10 mouse cellular contexts compared by ENCODE assay signal in genomic region chr17:34896366-34896765, GRCm38 (mm10). TPM values are rescaled to one million over a fixed set of nuclear protein-coding genes. Genes with fewer than 3 reads are reported as not detected.
DNase-seq lines count a peak whose midpoint lies in the region; ATAC-seq and TF ChIP-seq lines count a peak whose summit lies in the region.
"Had no signal": no experiment of that assay in that cellular context is flagged by ENCODE, and none has a peak within 500 bp of the region (broad histone marks: within the 10 kb centered on the region; RNA-seq: fewer than 3 reads in every experiment).

No protein-coding gene starts in this region.

- H3K4me1 ChIP-seq in forebrain, embryonic 10.5 days = peaks cover 70% of the 10 kb centered on the region
- H3K4me1 ChIP-seq in forebrain, postnatal 0 days (ENCODE audit: insufficient read depth) = peaks cover 10% of the 10 kb centered on the region; the same call in 1 of the 2 replicates
- H3K4me1 ChIP-seq in forebrain, embryonic 12.5 days = peaks cover 49% of the 10 kb centered on the region
- H3K4me1 ChIP-seq in liver, embryonic 12.5 days = peaks cover 73% of the 10 kb centered on the region
- H3K4me1 ChIP-seq in lung, postnatal 0 days (ENCODE audit: insufficient read depth, low read depth, low read length) = peaks cover 3% of the 10 kb centered on the region; the same call in 1 of the 2 replicates

- peaks cover 8% of the 10 kb centered on the region; the same call in 1 of the 2 replicates for H3K9me3 ChIP-seq in forebrain, embryonic 10.5 days
- H3K9me3 ChIP-seq in forebrain, postnatal 0 days (ENCODE audit: low read length) = no peaks in the 10 kb centered on the region
- H3K9me3 ChIP-seq in forebrain, embryonic 12.5 days = no peaks in the 10 kb centered on the region
- H3K9me3 ChIP-seq in liver, embryonic 12.5 days (replicated peaks) = no peaks in the 10 kb centered on the region
- no peaks in the 10 kb centered on the region for H3K9me3 ChIP-seq in lung, postnatal 0 days (ENCODE audit: low read length)

- H3K27ac ChIP-seq in forebrain, embryonic 10.5 days = peak overlapping the region; percentile 99
- no peak overlapping the region for H3K27ac ChIP-seq in forebrain, postnatal 0 days (ENCODE audit: low read depth, low read length)
- peak overlapping the region; percentile 42; the same call in 1 of the 2 replicates for H3K27ac ChIP-seq in forebrain, embryonic 12.5 days
- H3K27ac ChIP-seq in liver, embryonic 12.5 days = no peak overlapping the region; the same call in 1 of the 2 replicates
- H3K27ac ChIP-seq in lung, postnatal 0 days (ENCODE audit: low read length) = no peak overlapping the region

- H3K4me3 ChIP-seq in forebrain, embryonic 10.5 days = peak overlapping the region; percentile 98
- H3K4me3 ChIP-seq in forebrain, postnatal 0 days (ENCODE audit: low read depth, low read length) = no peak overlapping the region
- peak overlapping the region; percentile 86 for H3K4me3 ChIP-seq in forebrain, embryonic 12.5 days (replicated peaks)
- H3K4me3 ChIP-seq in liver, embryonic 12.5 days = no peak overlapping the region
- H3K4me3 ChIP-seq in lung, postnatal 0 days (ENCODE audit: low read depth, low read length) = no peak overlapping the region

- ATAC-seq in forebrain, postnatal 0 days = no peak
- ATAC-seq in forebrain, embryonic 12.5 days (ENCODE audit: low FRiP score) = no peak
- no peak for ATAC-seq in liver, embryonic 12.5 days
- no peak for ATAC-seq in lung, postnatal 0 days

- peaks cover 30% of the 10 kb centered on the region for H3K36me3 ChIP-seq in forebrain, embryonic 10.5 days (replicated peaks)
- peaks cover 9% of the 10 kb centered on the region for H3K36me3 ChIP-seq in forebrain, postnatal 0 days (ENCODE audit: insufficient read depth)
- peaks cover 17% of the 10 kb centered on the region for H3K36me3 ChIP-seq in forebrain, embryonic 12.5 days (replicated peaks)
- H3K36me3 ChIP-seq in liver, embryonic 12.5 days = peaks cover 18% of the 10 kb centered on the region
- H3K36me3 ChIP-seq in lung, postnatal 0 days (ENCODE audit: insufficient read depth, low read length) = no peaks in the 10 kb centered on the region

- WGBS in forebrain, embryonic 10.5 days = 88% methylated on average over 17 of the region's 17 CpGs
- WGBS in forebrain, postnatal 0 days = 83% methylated on average over 17 of the region's 17 CpGs
- WGBS in forebrain, embryonic 12.5 days = 84% methylated on average over 17 of the region's 17 CpGs
- WGBS in liver, embryonic 12.5 days (ENCODE audit: insufficient replicate concordance) = 71% methylated on average over 17 of the region's 17 CpGs
- WGBS in lung, postnatal 0 days = 81% methylated on average over 17 of the region's 17 CpGs

- H3K27me3 ChIP-seq in forebrain, embryonic 10.5 days (ENCODE audit: poor library complexity, severe bottlenecking) = no peaks in the 10 kb centered on the region
- no peaks in the 10 kb centered on the region for H3K27me3 ChIP-seq in forebrain, postnatal 0 days (ENCODE audit: insufficient read depth, low read length)
- H3K27me3 ChIP-seq in forebrain, embryonic 12.5 days = no peaks in the 10 kb centered on the region
- no peaks in the 10 kb centered on the region for H3K27me3 ChIP-seq in liver, embryonic 12.5 days (replicated peaks)
- no peaks in the 10 kb centered on the region for H3K27me3 ChIP-seq in lung, postnatal 0 days (replicated peaks; ENCODE audit: insufficient read depth, low read length)

- no peak for TF ChIP-seq EP300 in lung, postnatal 0 days (IDR thresholded peaks at IDR 0.05)

- DNase-seq in forebrain, embryonic 10.5 days (ENCODE audit: extremely low spot score, low spot score) = no peak
- no peak for DNase-seq in forebrain, postnatal 0 days
- peak; percentile 87 for DNase-seq in CD4-positive helper T cell, adult 2 months (ENCODE audit: low read depth, low spot score)
- no peak for DNase-seq in adrenal gland, adult 2 months
- DNase-seq in embryo, embryonic 10 days (ENCODE audit: low spot score) = no peak
- DNase-seq in lung, postnatal 0 days (ENCODE audit: low spot score) = no peak

- no peak overlapping the region for H3K4me2 ChIP-seq in forebrain, postnatal 0 days (ENCODE audit: low read depth)
- H3K4me2 ChIP-seq in forebrain, embryonic 12.5 days = peak overlapping the region; percentile 98
- peak overlapping the region; percentile 100 for H3K4me2 ChIP-seq in liver, embryonic 12.5 days
- H3K4me2 ChIP-seq in lung, postnatal 0 days (replicated peaks; ENCODE audit: low read depth, low read length) = no peak overlapping the region

- TF ChIP-seq CTCF in forebrain, postnatal 0 days (IDR thresholded peaks at IDR 0.05; ENCODE audit: low read depth) = no peak
- no peak for TF ChIP-seq CTCF in lung, postnatal 0 days (IDR thresholded peaks at IDR 0.05)

- H3K9ac ChIP-seq in forebrain, postnatal 0 days = no peak overlapping the region
- peak overlapping the region; percentile 98; the same call in 1 of the 2 replicates for H3K9ac ChIP-seq in forebrain, embryonic 12.5 days
- H3K9ac ChIP-seq in liver, embryonic 12.5 days = no peak overlapping the region
- H3K9ac ChIP-seq in lung, postnatal 0 days (replicated peaks; ENCODE audit: low read depth) = no peak overlapping the region

RNA-seq across cellular contexts. Expression of gene C2, which starts 1.7 kb away (rescaled TPM):
- polyA plus RNA-seq in forebrain, embryonic 10.5 days (2016; fragmentation: Nextera tagmentation; extraction: Ambion mirVana) = 0.83 and 1.7 TPM in 2 replicates
- 2.6 and 6.1 TPM in 2 replicates for total RNA-seq in forebrain, postnatal 0 days (2014; rRNA removed)
- polyA plus RNA-seq in forebrain, postnatal 0 days (2015; fragmentation: Nextera tagmentation; extraction: Ambion mirVana) = 3.0 and 3.5 TPM in 2 replicates
- polyA plus RNA-seq in forebrain, embryonic 12.5 days (2016; fragmentation: Nextera tagmentation; extraction: Ambion mirVana) = 1.3 and 1.6 TPM in 2 replicates
- 7.9 and 8.2 TPM in 2 replicates for polyA plus RNA-seq in liver, embryonic 12.5 days (2016; fragmentation: Nextera tagmentation; extraction: Ambion mirVana)
- total RNA-seq in adrenal gland, adult 2 months (2021) = 100 to 1,000 TPM in 1 of 2 experiments, 10 to 100 TPM in 1; 81.4 to 105 TPM
- polyA plus RNA-seq in adrenal gland, adult 2 months (2012; rRNA removed) = 70.7 and 71.5 TPM in 2 replicates
- polyA plus RNA-seq in lung, postnatal 0 days (2015; fragmentation: Nextera tagmentation; extraction: Ambion mirVana) = 11.7 and 13.6 TPM in 2 replicates

RNA-seq across cellular contexts. Expression of gene Ehmt2, which starts 1.9 kb away (rescaled TPM):
- 93.3 and 98.8 TPM in 2 replicates for polyA plus RNA-seq in forebrain, embryonic 10.5 days (2016; fragmentation: Nextera tagmentation; extraction: Ambion mirVana)
- total RNA-seq in forebrain, postnatal 0 days (2014; rRNA removed) = 293 and 302 TPM in 2 replicates
- 45.5 and 61.8 TPM in 2 replicates for polyA plus RNA-seq in forebrain, postnatal 0 days (2015; fragmentation: Nextera tagmentation; extraction: Ambion mirVana)
- polyA plus RNA-seq in forebrain, embryonic 12.5 days (2016; fragmentation: Nextera tagmentation; extraction: Ambion mirVana) = 111 and 114 TPM in 2 replicates
- polyA plus RNA-seq in liver, embryonic 12.5 days (2016; fragmentation: Nextera tagmentation; extraction: Ambion mirVana) = 27.1 and 32.8 TPM in 2 replicates
- 100 to 1,000 TPM; 115 to 131 TPM for total RNA-seq in adrenal gland, adult 2 months (2021)
- polyA plus RNA-seq in adrenal gland, adult 2 months (2012; rRNA removed) = 387 and 452 TPM in 2 replicates
- 28.7 and 35.6 TPM in 2 replicates for polyA plus RNA-seq in lung, postnatal 0 days (2015; fragmentation: Nextera tagmentation; extraction: Ambion mirVana)

RNA-seq across cellular contexts. Expression of gene Gm20547, which starts 14.5 kb away (rescaled TPM):
- polyA plus RNA-seq in forebrain, embryonic 10.5 days (2016; fragmentation: Nextera tagmentation; extraction: Ambion mirVana) = 0.05 and 0.11 TPM in 2 replicates
- not detected in 2 replicates for total RNA-seq in forebrain, postnatal 0 days (2014; rRNA removed)
- polyA plus RNA-seq in forebrain, postnatal 0 days (2015; fragmentation: Nextera tagmentation; extraction: Ambion mirVana) = not detected in 2 replicates
- not detected in 2 replicates for polyA plus RNA-seq in forebrain, embryonic 12.5 days (2016; fragmentation: Nextera tagmentation; extraction: Ambion mirVana)
- not detected in 2 replicates for polyA plus RNA-seq in liver, embryonic 12.5 days (2016; fragmentation: Nextera tagmentation; extraction: Ambion mirVana)
- total RNA-seq in adrenal gland, adult 2 months (2021) = not detected
- 0.04 TPM in 1 of 2 replicates, not detected in the other for polyA plus RNA-seq in adrenal gland, adult 2 months (2012; rRNA removed)
- not detected in 2 replicates for polyA plus RNA-seq in lung, postnatal 0 days (2015; fragmentation: Nextera tagmentation; extraction: Ambion mirVana)
- polyA plus RNA-seq: heart, postnatal 0 days; stomach, embryonic 16.5 days had no signal

RNA-seq across cellular contexts. Expression of gene Zbtb12, which starts 17.1 kb away (rescaled TPM):
- polyA plus RNA-seq in forebrain, embryonic 10.5 days (2016; fragmentation: Nextera tagmentation; extraction: Ambion mirVana) = 6.6 and 7.0 TPM in 2 replicates
- 25.2 and 32.6 TPM in 2 replicates for total RNA-seq in forebrain, postnatal 0 days (2014; rRNA removed)
- 5.3 and 7.7 TPM in 2 replicates for polyA plus RNA-seq in forebrain, postnatal 0 days (2015; fragmentation: Nextera tagmentation; extraction: Ambion mirVana)
- polyA plus RNA-seq in forebrain, embryonic 12.5 days (2016; fragmentation: Nextera tagmentation; extraction: Ambion mirVana) = 9.2 and 10.4 TPM in 2 replicates
- polyA plus RNA-seq in liver, embryonic 12.5 days (2016; fragmentation: Nextera tagmentation; extraction: Ambion mirVana) = 1.8 and 1.9 TPM in 2 replicates
- total RNA-seq in adrenal gland, adult 2 months (2021) = 10 to 100 TPM; 10.8 to 16.1 TPM
- 18.7 and 21.5 TPM in 2 replicates for polyA plus RNA-seq in adrenal gland, adult 2 months (2012; rRNA removed)
- polyA plus RNA-seq in lung, postnatal 0 days (2015; fragmentation: Nextera tagmentation; extraction: Ambion mirVana) = 0.89 and 0.99 TPM in 2 replicates

RNA-seq across cellular contexts. Expression of gene Slc44a4, which starts 17.9 kb away (rescaled TPM):
- 0.06 and 0.11 TPM in 2 replicates for polyA plus RNA-seq in forebrain, embryonic 10.5 days (2016; fragmentation: Nextera tagmentation; extraction: Ambion mirVana)
- not detected in 2 replicates for total RNA-seq in forebrain, postnatal 0 days (2014; rRNA removed)
- 0.06 TPM in 1 of 2 replicates, not detected in the other for polyA plus RNA-seq in forebrain, postnatal 0 days (2015; fragmentation: Nextera tagmentation; extraction: Ambion mirVana)
- not detected in 2 replicates for polyA plus RNA-seq in forebrain, embryonic 12.5 days (2016; fragmentation: Nextera tagmentation; extraction: Ambion mirVana)
- 0.75 and 0.79 TPM in 2 replicates for polyA plus RNA-seq in liver, embryonic 12.5 days (2016; fragmentation: Nextera tagmentation; extraction: Ambion mirVana)
- 1 to 10 TPM in 1 of 2 experiments, under 1 TPM in 1; 0.92 to 1.9 TPM for total RNA-seq in adrenal gland, adult 2 months (2021)
- polyA plus RNA-seq in adrenal gland, adult 2 months (2012; rRNA removed) = 0.33 and 0.50 TPM in 2 replicates
- 7.0 and 7.3 TPM in 2 replicates for polyA plus RNA-seq in lung, postnatal 0 days (2015; fragmentation: Nextera tagmentation; extraction: Ambion mirVana)
- polyA plus RNA-seq: heart, postnatal 0 days had no signal

Comparison
In these comparisons a context has a peak if more than half of its experiments do, and no peak if none do; other contexts are left out.
1. H3K27ac ChIP-seq: peak in forebrain, embryonic 10.5 days (single experiment) and forebrain, embryonic 12.5 days (single experiment); none in forebrain, postnatal 0 days (single experiment), liver, embryonic 12.5 days (single experiment) and lung, postnatal 0 days (single experiment).
2. H3K4me3 ChIP-seq: peak in forebrain, embryonic 10.5 days (single experiment) and forebrain, embryonic 12.5 days (single experiment); none in forebrain, postnatal 0 days (single experiment), liver, embryonic 12.5 days (single experiment) and lung, postnatal 0 days (single experiment).
3. H3K4me2 ChIP-seq: peak in forebrain, embryonic 12.5 days (single experiment) and liver, embryonic 12.5 days (single experiment); none in forebrain, postnatal 0 days (single experiment) and lung, postnatal 0 days (single experiment).